Mouse (Mus musculus) kidney, adult 2 months (tissue): Measurements from ENCODE around the gene Nav2. TPM values are rescaled to one million over a fixed set of nuclear protein-coding genes. Genes with fewer than 3 reads are reported as not detected.

Experiments
- DNase-seq: peaks from one replicate; pipeline ENCODE4 v3.0.0; 2021
- H3K27ac ChIP-seq: fragments of 200-500 bp; 2 replicates; pipeline ENCODE4 v1.5.1; 2012; ENCODE audit warnings: low read depth, low read length, control low read depth, inconsistent platforms; ENCODE audit not compliant: insufficient read depth
- H3K27me3 ChIP-seq: fragments of 200-500 bp; replicated peaks from 2 replicates; pipeline ENCODE4 v1.6.1; 2012; ENCODE audit warnings: mild to moderate bottlenecking, moderate library complexity, low read length, inconsistent platforms; ENCODE audit not compliant: control insufficient read depth, insufficient read depth
- H3K36me3 ChIP-seq: fragments of 200-500 bp; 2 replicates; pipeline ENCODE4 v1.6.1; 2012; ENCODE audit warnings: mild to moderate bottlenecking, moderate library complexity, low read length, inconsistent platforms; ENCODE audit not compliant: control insufficient read depth, insufficient read depth
- H3K4me1 ChIP-seq: fragments of 200-500 bp; 2 replicates; pipeline ENCODE4 v1.6.1; 2011; ENCODE audit warnings: low read length; ENCODE audit not compliant: control insufficient read depth, insufficient read depth
- H3K4me3 ChIP-seq: fragments of 200-500 bp; 2 replicates; pipeline ENCODE4 v1.5.1; 2011; ENCODE audit warnings: mild to moderate bottlenecking, low read depth, low read length, control low read depth; ENCODE audit not compliant: insufficient read depth
- CTCF ChIP-seq: fragments of 200-500 bp; conservative IDR thresholded peaks from 2 replicates; pipeline ENCODE4 v1.5.1; 2011; ENCODE audit warnings: low read depth, mild to moderate bottlenecking, control low read depth, low read length, moderate library complexity, mixed read lengths; ENCODE audit not compliant: insufficient read depth, insufficient read length
- POLR2A ChIP-seq: fragments of 200-500 bp; IDR thresholded peaks from one replicate; pipeline ENCODE4 v1.6.1; 2011; ENCODE audit warnings: low read depth, low read length, control low read depth
- WGBS: fragments of 180-500 bp; shearing (Covaris S2); methylation state at CpG from one replicate; pipeline ENCODE4 v1.1.7; 2018; 5-methylcytosine and 5-hydroxymethylcytosine counted together
- polyA plus RNA-seq: library from polyadenylated mRNA; depleted of rRNA; stranded (reverse); fragments of >200 nt; gene quantifications from 2 replicates; pipeline ENCODE4 v1.2.3, GENCODE M21; 2012

Nav2 gene
- polyA plus RNA-seq, 1 experiment = 18.3 TPM

- Histone ChIP-seq H3K4me1 (peaks cover 11% of the 10 kb centered on the region; the same call in 1 of the 2 replicates), H3K36me3 (no peaks in the 10 kb centered on the region), H3K27ac (no peak overlapping the region), H3K27me3 (no peaks in the 10 kb centered on the region), H3K4me3 (no peak overlapping the region)
- TF ChIP-seq POLR2A = no peak
- no peak for TF ChIP-seq CTCF
- DNase-seq = peak; percentile 80
- 60% methylated on average over 8 of the region's 8 CpGs for WGBS
These were observed 594.9 kb downstream of the Nav2 start for GRCm38 (mm10) chr7:49503419-49503818.

GRCm38 (mm10) chr7:49503881-49504280 is 595.4 kb downstream of the Nav2 start:
- no peak for TF ChIP-seq CTCF
- TF ChIP-seq POLR2A = no peak
- DNase-seq = no peak
- no peaks in the 10 kb centered on the region for H3K36me3 ChIP-seq
- no peak overlapping the region for H3K4me3 ChIP-seq
- H3K27me3 ChIP-seq = no peaks in the 10 kb centered on the region
- peaks cover 9% of the 10 kb centered on the region; the same call in 1 of the 2 replicates for H3K4me1 ChIP-seq
- no peak overlapping the region for H3K27ac ChIP-seq
- WGBS = 62% methylated on average over 2 of the region's 2 CpGs

DNA sequence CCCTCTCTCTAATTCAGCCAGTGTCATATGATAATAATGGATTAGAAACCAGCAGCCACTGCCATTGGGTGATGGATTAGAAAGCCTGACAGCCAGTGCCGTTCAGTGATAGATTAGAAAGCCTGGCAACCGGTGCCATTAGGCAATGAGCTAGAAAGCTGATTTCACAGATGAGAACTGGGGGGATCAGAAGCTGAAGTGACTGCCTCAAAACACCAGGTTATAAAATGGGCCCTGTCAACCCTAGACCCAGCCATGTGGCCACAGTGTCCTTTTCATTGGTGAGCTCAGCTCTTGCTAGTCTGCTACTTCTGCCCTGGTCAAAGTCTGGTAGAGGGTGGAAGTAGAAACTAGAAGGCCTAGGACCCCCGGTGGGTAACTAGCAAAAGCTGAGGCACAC is 595.8 kb downstream of the Nav2 start:
- WGBS = 36% methylated on average over 3 of the region's 3 CpGs
- H3K27ac ChIP-seq = no peak overlapping the region
- H3K4me1 ChIP-seq = peaks cover 7% of the 10 kb centered on the region; the same call in 1 of the 2 replicates
- H3K36me3 ChIP-seq = no peaks in the 10 kb centered on the region
- H3K4me3 ChIP-seq = no peak overlapping the region
- no peak for DNase-seq
- no peaks in the 10 kb centered on the region for H3K27me3 ChIP-seq
- no peak for TF ChIP-seq POLR2A
- no peak for TF ChIP-seq CTCF

DNA sequence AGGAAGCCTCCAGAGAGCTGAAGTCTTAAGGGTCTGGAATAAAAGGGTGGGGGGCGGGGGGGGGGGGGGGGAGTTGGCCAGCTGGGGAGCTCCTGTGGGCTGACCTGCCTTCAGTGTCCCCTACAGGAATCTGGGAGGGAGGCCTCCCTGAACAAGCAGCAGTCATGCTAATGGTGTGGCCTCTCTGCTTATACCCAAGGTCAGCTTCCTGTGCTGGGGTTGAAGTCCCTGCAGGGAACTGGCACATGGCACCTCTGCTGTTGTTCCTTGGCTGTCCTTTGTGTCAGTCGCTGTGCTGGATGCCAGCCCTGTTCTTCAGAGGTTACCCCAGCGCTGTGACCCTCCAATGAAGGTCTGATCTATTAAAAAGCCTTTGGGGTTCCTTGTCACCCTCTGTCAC is 596.5 kb downstream of the Nav2 start:
- Histone ChIP-seq H3K27me3 (no peaks in the 10 kb centered on the region), H3K27ac (no peak overlapping the region), H3K36me3 (no peaks in the 10 kb centered on the region), H3K4me1 (peaks cover 7% of the 10 kb centered on the region; the same call in 1 of the 2 replicates), H3K4me3 (no peak overlapping the region)
- peak; percentile 78 for DNase-seq
- no peak for TF ChIP-seq CTCF
- no peak for TF ChIP-seq POLR2A
- WGBS = 36% methylated on average over 3 of the region's 3 CpGs

DNA sequence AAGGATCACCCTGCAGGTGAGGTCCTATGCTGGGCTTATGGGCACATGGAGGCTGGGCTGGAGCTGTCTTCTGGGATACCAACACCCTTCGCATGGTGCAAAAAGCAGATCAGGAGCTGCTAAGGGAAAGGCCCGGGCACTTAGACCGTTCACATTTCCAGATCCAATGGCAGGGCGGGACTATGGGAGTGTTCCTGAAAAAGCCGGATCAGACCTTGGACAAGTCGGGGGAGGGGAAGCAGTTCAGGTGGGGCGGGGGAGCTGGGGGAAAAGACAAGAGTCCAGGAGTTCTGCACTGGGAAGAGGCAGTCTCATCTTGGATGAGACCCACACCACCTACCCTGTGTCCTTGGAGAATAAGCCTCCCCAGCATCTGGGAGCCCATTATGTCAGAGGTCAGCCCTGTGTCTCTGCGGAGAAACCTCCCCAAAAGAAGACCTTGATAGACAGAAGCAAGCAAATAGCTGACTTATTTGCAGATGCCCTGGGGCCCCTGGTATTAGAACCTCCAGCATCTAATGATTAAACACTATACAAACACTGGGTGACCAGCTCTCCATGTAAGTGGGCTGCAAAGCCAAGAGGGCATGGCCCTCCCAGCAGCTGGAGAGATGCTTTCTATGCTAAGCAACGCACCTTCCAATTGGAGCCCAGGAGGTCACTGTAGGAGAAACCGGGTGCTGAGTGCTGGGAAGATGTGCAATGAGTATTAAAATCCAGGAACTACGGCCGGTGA is 597.7 kb downstream of the Nav2 start:
- H3K27ac ChIP-seq = no peak overlapping the region
- H3K36me3 ChIP-seq = no peaks in the 10 kb centered on the region
- no peaks in the 10 kb centered on the region for H3K27me3 ChIP-seq
- DNase-seq = no peak
- H3K4me1 ChIP-seq = peaks cover 11% of the 10 kb centered on the region; the same call in 1 of the 2 replicates
- WGBS = 45% methylated on average over 12 of the region's 12 CpGs
- no peak overlapping the region for H3K4me3 ChIP-seq
- TF ChIP-seq CTCF (no peak), POLR2A (no peak)

GRCm38 (mm10) chr7:49507943-49508506 is 599.5 kb downstream of the Nav2 start:
- no peak overlapping the region for H3K27ac ChIP-seq
- H3K36me3 ChIP-seq = no peaks in the 10 kb centered on the region
- H3K4me1 ChIP-seq = peaks cover 11% of the 10 kb centered on the region; the same call in 1 of the 2 replicates
- TF ChIP-seq POLR2A (no peak), CTCF (no peak)
- WGBS = 89% methylated on average over 7 of the region's 7 CpGs
- no peak for DNase-seq
- H3K4me3 ChIP-seq = no peak overlapping the region
- H3K27me3 ChIP-seq = no peaks in the 10 kb centered on the region

GRCm38 (mm10) chr7:49511820-49512453 is 603.4 kb downstream of the Nav2 start:
- Histone ChIP-seq H3K4me3 (no peak overlapping the region), H3K27me3 (no peaks in the 10 kb centered on the region), H3K4me1 (peaks cover 20% of the 10 kb centered on the region), H3K27ac (no peak overlapping the region), H3K36me3 (no peaks in the 10 kb centered on the region)
- no peak for DNase-seq
- 40% methylated on average over 7 of the region's 7 CpGs for WGBS
- no peak for TF ChIP-seq CTCF
- no peak for TF ChIP-seq POLR2A
